Mouse (Mus musculus) myocyte (in vitro differentiated cells): Measurements from ENCODE around the gene Ppp1r14a.

ENCODE experiments used
- CEBPB ChIP-seq: IDR thresholded peaks from 2 replicates; pipeline ENCODE4 v1.6.1; 2011; ENCODE audit warnings: mild to moderate bottlenecking, moderate library complexity; ENCODE audit not compliant: poor library complexity, insufficient read depth, severe bottlenecking
- MYOD1 ChIP-seq, 3 experiments: IDR thresholded peaks; one replicate each; pipeline ENCODE4 v1.6.1; 2011; ENCODE audit warnings: control low read depth in 2 of 3, low read depth in 2 of 3, mild to moderate bottlenecking in 2 of 3, moderate library complexity in 1 of 3; ENCODE audit not compliant: insufficient read length in 2 of 3, control insufficient read depth in 1 of 3
- MYOG ChIP-seq, 3 experiments: IDR thresholded peaks; one replicate each; pipeline ENCODE4 v1.6.1; 2011; ENCODE audit warnings: control low read depth in 2 of 3, low read depth in 2 of 3, mild to moderate bottlenecking in 2 of 3; ENCODE audit not compliant: insufficient read length in 2 of 3, control insufficient read depth in 1 of 3, insufficient read depth in 1 of 3
- POLR2A ChIP-seq: IDR thresholded peaks from one replicate; pipeline ENCODE4 v1.6.1; 2011; ENCODE audit warnings: low read depth, mild to moderate bottlenecking, control low read depth, moderate library complexity; ENCODE audit not compliant: insufficient read length
- POLR2AphosphoS2 ChIP-seq: IDR thresholded peaks from one replicate; pipeline ENCODE4 v1.6.1; 2011; ENCODE audit warnings: low read depth, control low read depth; ENCODE audit not compliant: insufficient read length
- REST ChIP-seq: IDR thresholded peaks from one replicate; pipeline ENCODE4 v1.6.1; 2011; ENCODE audit warnings: mild to moderate bottlenecking, control low read depth, moderate library complexity; ENCODE audit not compliant: insufficient read depth, insufficient read length
- SRF ChIP-seq: IDR thresholded peaks from one replicate; pipeline ENCODE4 v1.6.1; 2011; ENCODE audit warnings: low read depth; ENCODE audit not compliant: control insufficient read depth, insufficient read length
- TCF12 ChIP-seq: IDR thresholded peaks from one replicate; pipeline ENCODE4 v1.6.1; 2011; ENCODE audit warnings: mild to moderate bottlenecking, control low read depth; ENCODE audit not compliant: poor library complexity, insufficient read depth, severe bottlenecking
- USF1 ChIP-seq: IDR thresholded peaks from one replicate; pipeline ENCODE4 v1.6.1; 2011; ENCODE audit warnings: low read depth, mild to moderate bottlenecking, control low read depth, moderate library complexity

DNA sequence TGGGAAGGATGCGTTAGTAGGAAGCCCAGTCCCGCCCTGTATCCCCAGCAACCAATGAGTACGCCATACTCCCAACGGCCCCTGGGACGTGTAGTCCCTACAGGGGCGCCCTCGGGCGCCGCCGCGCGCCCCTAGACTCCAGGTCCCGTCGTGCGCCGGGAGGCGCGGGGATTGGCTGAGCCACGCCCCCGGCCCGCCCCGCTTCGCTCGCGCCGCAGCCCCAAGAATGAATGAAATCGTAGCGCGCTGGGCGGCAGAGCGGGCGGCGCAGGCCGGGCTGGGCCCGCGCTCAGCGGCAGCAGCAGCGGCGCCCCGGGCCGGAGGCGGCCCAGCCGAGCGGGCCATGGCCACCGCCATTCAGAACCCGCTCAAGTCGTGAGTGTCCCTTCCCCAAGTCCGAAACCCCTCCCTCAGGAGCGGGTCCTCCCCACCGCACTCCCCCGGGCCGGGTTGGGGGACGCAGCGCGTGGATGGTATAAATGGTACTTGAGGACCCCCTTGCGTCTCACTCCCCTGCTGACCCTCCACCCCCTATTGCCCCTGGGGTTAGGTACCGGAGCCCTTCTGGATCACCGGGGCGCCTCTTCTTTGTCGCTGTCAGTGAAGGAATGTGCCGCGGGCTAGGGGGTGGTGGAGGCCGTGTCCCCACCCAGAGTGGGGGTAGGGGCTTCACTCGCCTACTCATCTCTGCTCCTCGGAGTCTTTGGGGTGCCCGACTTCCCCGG, 14.8 kb downstream of the Ppp1r14a start, which contains the start of gene Dpf1:
- TF ChIP-seq TCF12 = no peak
- TF ChIP-seq SRF = no peak
- TF ChIP-seq MYOD1 (IDR thresholded peaks at IDR 0.05; ENCODE audit: control insufficient read depth in 1 of 3, insufficient read length in 2 of 3, low read depth in 2 of 3) = no peak
- no peak for TF ChIP-seq REST
- TF ChIP-seq POLR2A = peak; percentile 43
- TF ChIP-seq CEBPB = no peak
- TF ChIP-seq POLR2AphosphoS2 = no peak
- TF ChIP-seq USF1 = no peak
- TF ChIP-seq MYOG (IDR thresholded peaks at IDR 0.05; ENCODE audit: control insufficient read depth in 1 of 3, insufficient read depth in 1 of 3, insufficient read length in 2 of 3, low read depth in 2 of 3) = no peak
